Mouse (Mus musculus) lung, embryonic 16.5 days (tissue): ENCODE measurements around the gene Med19. TPM values are rescaled to one million over a fixed set of nuclear protein-coding genes. Genes with fewer than 3 reads are reported as not detected.

Source experiments
- ATAC-seq: fragments of 200-750 bp; cut with Nextera tagmentation; 2 replicates; pipeline ENCODE4 v1.8.0; 2017; ENCODE audit warnings: low read depth, mild to moderate bottlenecking, moderate library complexity
- H3K27ac ChIP-seq: fragments of 300-500 bp; sonication (generic); 2 replicates; pipeline ENCODE4 v1.5.1; 2014; ENCODE audit warnings: mild to moderate bottlenecking, control low read depth, low read length
- H3K27me3 ChIP-seq: fragments of 300-500 bp; sonication (generic); 2 replicates; pipeline ENCODE4 v1.6.1; 2014; ENCODE audit warnings: low read depth, low read length, mixed read lengths; ENCODE audit not compliant: control insufficient read depth, insufficient read depth
- H3K36me3 ChIP-seq: fragments of 300-500 bp; sonication (generic); 2 replicates; pipeline ENCODE4 v1.6.1; 2014; ENCODE audit warnings: low read length; ENCODE audit not compliant: control insufficient read depth, insufficient read depth
- H3K4me1 ChIP-seq: fragments of 300-500 bp; sonication (generic); replicated peaks from 2 replicates; pipeline ENCODE4 v1.6.1; 2014; ENCODE audit warnings: low read length, mixed read lengths; ENCODE audit not compliant: control insufficient read depth, insufficient read depth
- H3K4me2 ChIP-seq: fragments of 300-500 bp; sonication (generic); 2 replicates; pipeline ENCODE4 v1.6.1; 2014; ENCODE audit warnings: low read depth, low read length, control low read depth
- H3K4me3 ChIP-seq: fragments of 300-500 bp; sonication (generic); 2 replicates; pipeline ENCODE4 v1.5.1; 2014; ENCODE audit warnings: mild to moderate bottlenecking, low read length, control low read depth
- H3K9ac ChIP-seq: fragments of 300-500 bp; sonication (generic); 2 replicates; pipeline ENCODE4 v1.6.1; 2014; ENCODE audit warnings: low read length, control low read depth
- H3K9me3 ChIP-seq: fragments of 300-500 bp; sonication (generic); 2 replicates; pipeline ENCODE4 v1.6.1; 2016; ENCODE audit warnings: low read length; ENCODE audit not compliant: control insufficient read depth
- WGBS: fragments of 180-500 bp; shearing (Covaris S2); extraction: QIAGEN DNeasy Blood & Tissue Kit; methylation state at CpG from one replicate; pipeline ENCODE4 v1.1.7; 2014; 5-methylcytosine and 5-hydroxymethylcytosine counted together
- polyA plus RNA-seq: library from polyadenylated mRNA; unstranded; fragments of >200 nt; fragmentation: Nextera tagmentation; extraction: Ambion mirVana; gene quantifications from 2 replicates; pipeline ENCODE4 v1.2.1, GENCODE M21; 2015

Med19 gene
- 34.6 and 38.0 TPM in 2 replicates for polyA plus RNA-seq

- WGBS: under 1% methylated on average over 44 of the region's 44 CpGs
- peak; percentile 99 for ATAC-seq
- H3K9ac ChIP-seq: peak within 1 kb of the TSS; percentile 95
These were observed at the start of gene Med19, which contains the start of gene Gm28635 for GRCm38 (mm10) chr2:84677968-84678880. Gene Med19 (plus strand): TSS chr2:84678402. Gene Gm28635 (minus strand): TSS chr2:84678041.

GRCm38 (mm10) chr2:84632001-84632400, 46.2 kb upstream of the Med19 start:
- H3K4me3 ChIP-seq: no peak overlapping the region
- no peak overlapping the region for H3K9ac ChIP-seq
- peak overlapping the region; percentile 91 for H3K27ac ChIP-seq
- no peaks in the 10 kb centered on the region for H3K36me3 ChIP-seq
- 88% methylated on average over 1 of the region's 1 CpGs for WGBS
- H3K4me2 ChIP-seq: no peak overlapping the region
- no peaks in the 10 kb centered on the region for H3K27me3 ChIP-seq
- peaks cover 48% of the 10 kb centered on the region for H3K4me1 ChIP-seq
- no peaks in the 10 kb centered on the region for H3K9me3 ChIP-seq
- ATAC-seq: no peak

More at GRCm38 (mm10) chr2:84677968-84678880, at the start of gene Med19, which contains the start of gene Gm28635:
- Histone ChIP-seq H3K4me2 (peak within 1 kb of the TSS; percentile 89), H3K4me1 (peaks cover 13% of the 10 kb centered on the region), H3K4me3 (peak within 1 kb of the TSS; percentile 100), H3K27ac (peak within 1 kb of the TSS; percentile 81), H3K27me3 (no peaks in the 10 kb centered on the region), H3K36me3 (peaks cover 13% of the 10 kb centered on the region), H3K9me3 (no peaks in the 10 kb centered on the region)

- no peak for ATAC-seq
- H3K27ac ChIP-seq: peak overlapping the region; percentile 91
- no peaks in the 10 kb centered on the region for H3K36me3 ChIP-seq
- H3K9ac ChIP-seq: peak overlapping the region; percentile 47
- H3K4me1 ChIP-seq: peaks cover 53% of the 10 kb centered on the region
- no peaks in the 10 kb centered on the region for H3K9me3 ChIP-seq
- peak overlapping the region; percentile 30 for H3K4me3 ChIP-seq
- H3K4me2 ChIP-seq: peak overlapping the region; percentile 51
- WGBS: 0% methylated on average over 3 of the region's 3 CpGs
- no peaks in the 10 kb centered on the region for H3K27me3 ChIP-seq
These were observed 45.2 kb upstream of the Med19 start for GRCm38 (mm10) chr2:84632999-84633398.

GRCm38 (mm10) chr2:84634006-84634405, 44.2 kb upstream of the Med19 start:
- no peaks in the 10 kb centered on the region for H3K36me3 ChIP-seq
- no peaks in the 10 kb centered on the region for H3K27me3 ChIP-seq
- peaks cover 63% of the 10 kb centered on the region for H3K4me1 ChIP-seq
- WGBS: 38% methylated on average over 4 of the region's 4 CpGs
- H3K9ac ChIP-seq: 0 out of 2 replicates have a peak overlapping the region, but pooled peaks have one; percentile 44
- H3K9me3 ChIP-seq: no peaks in the 10 kb centered on the region
- H3K4me2 ChIP-seq: peak overlapping the region; percentile 46
- ATAC-seq: no peak
- H3K27ac ChIP-seq: peak overlapping the region; percentile 99
- H3K4me3 ChIP-seq: 0 out of 2 replicates have a peak overlapping the region, but pooled peaks have one; percentile 12

- Histone ChIP-seq H3K9me3 (no peaks in the 10 kb centered on the region), H3K4me2 (peak overlapping the region; percentile 51), H3K27me3 (no peaks in the 10 kb centered on the region), H3K4me1 (peaks cover 71% of the 10 kb centered on the region), H3K36me3 (no peaks in the 10 kb centered on the region), H3K27ac (peak overlapping the region; percentile 99), H3K4me3 (peak overlapping the region; percentile 5), H3K9ac (peak overlapping the region; percentile 51)
- WGBS: 17% methylated on average over 4 of the region's 4 CpGs
- no peak for ATAC-seq
These were observed 43.2 kb upstream of the Med19 start for GRCm38 (mm10) chr2:84634934-84635482.

GRCm38 (mm10) chr2:84635611-84636010, 42.6 kb upstream of the Med19 start:
- peak; percentile 94 for ATAC-seq
- H3K36me3 ChIP-seq: no peaks in the 10 kb centered on the region
- H3K4me2 ChIP-seq: peak overlapping the region; percentile 56
- peak overlapping the region; percentile 57 for H3K9ac ChIP-seq
- H3K27me3 ChIP-seq: no peaks in the 10 kb centered on the region
- no peaks in the 10 kb centered on the region for H3K9me3 ChIP-seq
- WGBS: 2% methylated on average over 2 of the region's 2 CpGs
- H3K4me3 ChIP-seq: peak overlapping the region; percentile 5; the same call in 1 of the 2 replicates
- peaks cover 76% of the 10 kb centered on the region for H3K4me1 ChIP-seq
- peak overlapping the region; percentile 99 for H3K27ac ChIP-seq

- WGBS: 4% methylated on average over 8 of the region's 8 CpGs
These were observed 41.9 kb upstream of the Med19 start for GRCm38 (mm10) chr2:84636231-84636741.

GRCm38 (mm10) chr2:84637452-84638165, 40.6 kb upstream of the Med19 start:
- Histone ChIP-seq H3K9me3 (no peaks in the 10 kb centered on the region), H3K4me1 (peaks cover 85% of the 10 kb centered on the region), H3K4me2 (peak overlapping the region; percentile 50), H3K27ac (peak overlapping the region; percentile 91), H3K9ac (peak overlapping the region; percentile 48; the same call in 1 of the 2 replicates), H3K36me3 (peaks cover 4% of the 10 kb centered on the region), H3K27me3 (no peaks in the 10 kb centered on the region), H3K4me3 (peak overlapping the region; percentile 17)
- ATAC-seq: no peak
- WGBS: 7% methylated on average over 7 of the region's 7 CpGs

More at GRCm38 (mm10) chr2:84636231-84636741, 41.9 kb upstream of the Med19 start:
- Histone ChIP-seq H3K4me1 (peaks cover 82% of the 10 kb centered on the region), H3K27me3 (no peaks in the 10 kb centered on the region), H3K36me3 (no peaks in the 10 kb centered on the region), H3K9ac (peak overlapping the region; percentile 57), H3K9me3 (no peaks in the 10 kb centered on the region), H3K4me3 (peak overlapping the region; percentile 20), H3K4me2 (peak overlapping the region; percentile 56), H3K27ac (peak overlapping the region; percentile 99)
- peak; percentile 16; the same call in 1 of the 2 replicates for ATAC-seq
